Mouse (Mus musculus): ENCODE data around the gene Det1. TPM values are rescaled to one million over a fixed set of nuclear protein-coding genes. Genes with fewer than 3 reads are reported as not detected.

Gene Det1
- polyA plus RNA-seq, 1 experiment, result 12.0 TPM

DNA sequence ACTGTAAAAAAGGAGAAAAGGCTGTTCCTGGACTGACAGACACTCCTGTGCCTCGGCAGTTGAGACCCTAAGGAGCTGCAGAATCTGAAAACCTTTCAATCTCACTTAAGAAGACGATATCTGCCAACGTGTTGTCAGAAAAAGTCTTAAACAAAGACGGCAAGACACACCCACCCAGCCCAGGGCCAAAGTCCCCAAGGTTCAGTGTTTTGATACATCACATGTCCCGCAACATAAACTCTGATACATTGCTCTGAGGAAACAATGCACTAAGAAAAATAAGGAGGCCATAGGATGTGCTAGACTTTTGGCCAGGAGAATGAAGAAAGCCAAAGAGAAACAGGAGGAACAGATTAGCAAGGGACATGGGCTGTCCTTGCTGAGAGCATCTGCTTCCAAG lies 25.8 kb upstream of the Det1 start:
- H3K79me2 ChIP-seq (ENCODE audit: control insufficient read depth, insufficient read depth), result no peaks in the 10 kb centered on the region
- no peaks in the 10 kb centered on the region for H3K36me3 ChIP-seq (ENCODE audit: control insufficient read depth, insufficient read depth)
- no peak overlapping the region for H3ac ChIP-seq (ENCODE audit: control insufficient read depth, insufficient read length)
- no peak overlapping the region for H3K4me2 ChIP-seq (ENCODE audit: low read depth)
- peaks cover 32% of the 10 kb centered on the region for H3K27me3 ChIP-seq (ENCODE audit: control insufficient read depth, insufficient read depth, insufficient read length)
- no peak overlapping the region for H3K4me3 ChIP-seq
- TF ChIP-seq MAX (IDR thresholded peaks at IDR 0.05; ENCODE audit: low read depth) (no peak), TCF12 (IDR thresholded peaks at IDR 0.05; ENCODE audit: insufficient read depth, poor library complexity, severe bottlenecking) (no peak), MYOG (IDR thresholded peaks at IDR 0.05; ENCODE audit: control insufficient read depth in 1 of 3, insufficient read depth in 1 of 3, insufficient read length in 2 of 3, low read depth in 2 of 3) (no peak), CEBPB (IDR thresholded peaks at IDR 0.05; ENCODE audit: insufficient read depth, poor library complexity, severe bottlenecking) (no peak), TCF3 (IDR thresholded peaks at IDR 0.05; ENCODE audit: insufficient read length, low read depth) (no peak), USF1 (IDR thresholded peaks at IDR 0.05; ENCODE audit: low read depth) (no peak), REST (IDR thresholded peaks at IDR 0.05; ENCODE audit: insufficient read depth, insufficient read length) (no peak), E2F4 (IDR thresholded peaks at IDR 0.05; ENCODE audit: insufficient read depth) (no peak), SRF (IDR thresholded peaks at IDR 0.05; ENCODE audit: control insufficient read depth, insufficient read length, low read depth) (no peak), POLR2A (IDR thresholded peaks at IDR 0.05; ENCODE audit: insufficient read length, low read depth) (no peak), POLR2AphosphoS2 (IDR thresholded peaks at IDR 0.05; ENCODE audit: insufficient read length, low read depth) (no peak), MYOD1 (IDR thresholded peaks at IDR 0.05; ENCODE audit: control insufficient read depth in 1 of 3, insufficient read length in 2 of 3, low read depth in 2 of 3) (no peak)

DNA sequence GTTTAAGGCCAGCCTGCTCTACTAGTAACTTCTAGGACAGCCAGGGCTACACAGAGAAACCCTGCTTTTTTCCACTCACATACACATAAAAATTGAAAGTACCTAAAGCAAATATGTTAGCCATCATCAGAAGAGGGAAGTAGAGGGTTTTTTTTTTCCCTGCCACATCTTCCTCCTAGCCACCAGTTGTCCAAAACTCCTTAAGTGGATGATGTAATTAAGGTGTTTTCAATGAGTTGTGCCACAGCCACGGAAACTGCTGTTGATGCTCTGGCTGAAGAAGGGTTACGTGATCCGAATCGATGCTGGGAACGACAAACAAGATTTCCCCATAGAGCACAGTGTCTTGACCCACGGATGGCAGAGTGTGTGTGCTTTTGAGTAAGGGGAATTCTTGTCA lies 25.3 kb upstream of the Det1 start:
- no peak overlapping the region for H3ac ChIP-seq (ENCODE audit: control insufficient read depth, insufficient read length)
- no peaks in the 10 kb centered on the region for H3K36me3 ChIP-seq (ENCODE audit: control insufficient read depth, insufficient read depth)
- H3K4me3 ChIP-seq, result no peak overlapping the region
- no peak overlapping the region for H3K4me2 ChIP-seq (ENCODE audit: low read depth)
- no peaks in the 10 kb centered on the region for H3K79me2 ChIP-seq (ENCODE audit: control insufficient read depth, insufficient read depth)
- TF ChIP-seq MYOD1 (IDR thresholded peaks at IDR 0.05; ENCODE audit: control insufficient read depth in 1 of 3, insufficient read length in 2 of 3, low read depth in 2 of 3), result no peak
- no peak for TF ChIP-seq USF1 (IDR thresholded peaks at IDR 0.05; ENCODE audit: low read depth)
- TF ChIP-seq E2F4 (IDR thresholded peaks at IDR 0.05; ENCODE audit: insufficient read depth), result no peak
- TF ChIP-seq TCF12 (IDR thresholded peaks at IDR 0.05; ENCODE audit: insufficient read depth, poor library complexity, severe bottlenecking), result no peak
- no peak for TF ChIP-seq SRF (IDR thresholded peaks at IDR 0.05; ENCODE audit: control insufficient read depth, insufficient read length, low read depth)
- TF ChIP-seq CEBPB (IDR thresholded peaks at IDR 0.05; ENCODE audit: insufficient read depth, poor library complexity, severe bottlenecking), result no peak
- H3K27me3 ChIP-seq (ENCODE audit: control insufficient read depth, insufficient read depth, insufficient read length), result peaks cover 31% of the 10 kb centered on the region

GRCm38 (mm10) chr7:78868731-78869130 lies 21.7 kb upstream of the Det1 start:
- TF ChIP-seq TCF12 (IDR thresholded peaks at IDR 0.05; ENCODE audit: insufficient read depth, poor library complexity, severe bottlenecking) (no peak), E2F4 (IDR thresholded peaks at IDR 0.05; ENCODE audit: insufficient read depth) (no peak), POLR2A (IDR thresholded peaks at IDR 0.05; ENCODE audit: insufficient read length, low read depth) (no peak), SRF (IDR thresholded peaks at IDR 0.05; ENCODE audit: control insufficient read depth, insufficient read length, low read depth) (no peak), REST (IDR thresholded peaks at IDR 0.05; ENCODE audit: insufficient read depth, insufficient read length) (no peak), MYOG (IDR thresholded peaks at IDR 0.05; ENCODE audit: control insufficient read depth in 1 of 3, insufficient read depth in 1 of 3, insufficient read length in 2 of 3, low read depth in 2 of 3) (no peak)
- H3K4me3 ChIP-seq, result no peak overlapping the region
- H3K79me2 ChIP-seq (ENCODE audit: control insufficient read depth, insufficient read depth), result no peaks in the 10 kb centered on the region
- no peak overlapping the region for H3K4me2 ChIP-seq (ENCODE audit: low read depth)
- H3ac ChIP-seq (ENCODE audit: control insufficient read depth, insufficient read length), result no peak overlapping the region
- no peaks in the 10 kb centered on the region for H3K36me3 ChIP-seq (ENCODE audit: control insufficient read depth, insufficient read depth)
- H3K27me3 ChIP-seq (ENCODE audit: control insufficient read depth, insufficient read depth, insufficient read length), result peaks cover 38% of the 10 kb centered on the region

- H3K79me2 ChIP-seq (ENCODE audit: control insufficient read depth, insufficient read depth), result no peaks in the 10 kb centered on the region
- no peak overlapping the region for H3K4me2 ChIP-seq (ENCODE audit: low read depth)
- no peak for TF ChIP-seq CEBPB (IDR thresholded peaks at IDR 0.05; ENCODE audit: insufficient read depth, poor library complexity, severe bottlenecking)
- no peak for TF ChIP-seq REST (IDR thresholded peaks at IDR 0.05; ENCODE audit: insufficient read depth, insufficient read length)
- no peak for TF ChIP-seq USF1 (IDR thresholded peaks at IDR 0.05; ENCODE audit: low read depth)
- no peak for TF ChIP-seq TCF3 (IDR thresholded peaks at IDR 0.05; ENCODE audit: insufficient read length, low read depth)
- no peak for TF ChIP-seq MYOD1 (IDR thresholded peaks at IDR 0.05; ENCODE audit: control insufficient read depth in 1 of 3, insufficient read length in 2 of 3, low read depth in 2 of 3)
- TF ChIP-seq POLR2A (IDR thresholded peaks at IDR 0.05; ENCODE audit: insufficient read length, low read depth), result no peak
- TF ChIP-seq TCF12 (IDR thresholded peaks at IDR 0.05; ENCODE audit: insufficient read depth, poor library complexity, severe bottlenecking), result no peak
- H3K4me3 ChIP-seq, result no peak overlapping the region
- no peak overlapping the region for H3ac ChIP-seq (ENCODE audit: control insufficient read depth, insufficient read length)
- H3K36me3 ChIP-seq (ENCODE audit: control insufficient read depth, insufficient read depth), result no peaks in the 10 kb centered on the region
- peaks cover 25% of the 10 kb centered on the region for H3K27me3 ChIP-seq (ENCODE audit: control insufficient read depth, insufficient read depth, insufficient read length)
Measured at GRCm38 (mm10) chr7:78865212-78865949, 18.3 kb upstream of the Det1 start.

DNA sequence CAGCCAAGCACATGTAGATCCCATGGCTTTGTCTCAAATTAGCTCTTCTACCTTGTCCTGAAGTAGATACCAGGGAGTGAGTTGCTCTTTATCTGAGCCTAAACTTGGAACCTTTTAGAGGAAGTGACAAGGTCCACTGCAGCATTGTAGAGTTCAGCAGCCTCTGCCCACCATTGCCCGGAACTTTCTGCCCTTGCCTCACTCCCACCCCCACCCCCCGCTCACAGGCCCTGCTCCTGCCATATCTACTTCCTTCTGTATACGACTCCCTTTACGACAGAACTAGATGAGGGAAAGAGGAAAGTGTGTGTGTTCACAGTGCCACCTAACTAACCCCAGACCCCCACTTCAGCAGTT lies 17.4 kb upstream of the Det1 start:
- no peak overlapping the region for H3K4me3 ChIP-seq
- H3K27me3 ChIP-seq (ENCODE audit: control insufficient read depth, insufficient read depth, insufficient read length), result peaks cover 30% of the 10 kb centered on the region
- TF ChIP-seq MYOD1 (IDR thresholded peaks at IDR 0.05; ENCODE audit: control insufficient read depth in 1 of 3, insufficient read length in 2 of 3, low read depth in 2 of 3) (no peak), SRF (IDR thresholded peaks at IDR 0.05; ENCODE audit: control insufficient read depth, insufficient read length, low read depth) (no peak), E2F4 (IDR thresholded peaks at IDR 0.05; ENCODE audit: insufficient read depth) (no peak), TCF12 (IDR thresholded peaks at IDR 0.05; ENCODE audit: insufficient read depth, poor library complexity, severe bottlenecking) (no peak), CEBPB (IDR thresholded peaks at IDR 0.05; ENCODE audit: insufficient read depth, poor library complexity, severe bottlenecking) (no peak), POLR2A (IDR thresholded peaks at IDR 0.05; ENCODE audit: insufficient read length, low read depth) (no peak), TCF3 (IDR thresholded peaks at IDR 0.05; ENCODE audit: insufficient read length, low read depth) (no peak)
- H3K79me2 ChIP-seq (ENCODE audit: control insufficient read depth, insufficient read depth), result no peaks in the 10 kb centered on the region
- H3K4me2 ChIP-seq (ENCODE audit: low read depth), result no peak overlapping the region
- no peak overlapping the region for H3ac ChIP-seq (ENCODE audit: control insufficient read depth, insufficient read length)
- H3K36me3 ChIP-seq (ENCODE audit: control insufficient read depth, insufficient read depth), result no peaks in the 10 kb centered on the region
